Mouse (Mus musculus): ENCODE measurements at regions not wholly inside any gene's neighbourhood (a gene's known extent, or its start where the extent isn't known, plus 50 kb on each side); places are given as distances from the start of the nearest gene placed in this dataset.

DNA sequence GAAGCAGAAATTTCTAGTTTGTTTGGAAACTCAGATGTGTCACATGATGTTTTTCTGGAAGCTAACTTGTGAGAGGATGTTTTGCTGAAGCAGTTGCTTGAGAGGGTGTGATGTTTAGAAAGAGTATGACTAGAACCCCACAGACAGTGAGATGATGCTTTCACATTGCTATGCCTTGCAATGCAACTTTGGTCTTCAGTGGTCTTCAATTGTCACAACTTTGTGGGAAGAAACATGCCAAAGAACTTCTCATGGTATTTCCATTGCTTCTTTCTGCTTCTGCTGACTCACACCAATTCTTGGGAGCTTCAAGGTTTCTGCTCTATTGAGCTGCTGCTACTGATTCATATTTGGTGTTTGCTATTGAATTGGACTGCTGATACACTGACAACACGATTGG, 365.3 kb upstream of the Tmem229a start:
- no peak for DNase-seq (ENCODE audit: extremely low spot score)

DNA sequence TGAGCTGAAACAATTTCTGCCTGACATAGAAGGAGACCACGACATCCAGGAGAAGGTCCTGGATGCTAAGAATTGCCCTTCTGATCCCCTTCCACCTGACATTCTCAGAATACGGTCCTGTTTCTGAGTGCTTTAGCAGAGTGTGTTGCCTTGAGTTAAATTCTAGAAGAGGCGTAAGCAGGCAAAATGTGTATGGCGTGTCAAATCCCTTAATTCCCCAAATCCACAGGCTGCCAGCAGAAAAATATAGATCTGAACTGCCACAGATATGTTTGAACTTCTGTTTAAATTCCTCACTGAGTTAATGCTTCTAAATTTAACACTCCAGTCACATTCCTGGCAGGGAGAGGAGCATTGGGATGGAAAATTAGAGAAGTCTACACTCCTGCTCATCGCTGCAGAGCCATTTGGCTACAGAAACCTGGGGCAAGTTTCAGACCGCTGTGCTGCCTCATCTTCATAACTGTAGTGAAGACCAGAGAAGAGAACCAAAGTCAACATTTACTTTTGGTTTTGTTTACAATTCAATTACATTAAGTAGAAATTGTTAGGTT, 364.3 kb upstream of the Tmem229a start:
- DNase-seq (ENCODE audit: extremely low spot score) = no peak

DNA sequence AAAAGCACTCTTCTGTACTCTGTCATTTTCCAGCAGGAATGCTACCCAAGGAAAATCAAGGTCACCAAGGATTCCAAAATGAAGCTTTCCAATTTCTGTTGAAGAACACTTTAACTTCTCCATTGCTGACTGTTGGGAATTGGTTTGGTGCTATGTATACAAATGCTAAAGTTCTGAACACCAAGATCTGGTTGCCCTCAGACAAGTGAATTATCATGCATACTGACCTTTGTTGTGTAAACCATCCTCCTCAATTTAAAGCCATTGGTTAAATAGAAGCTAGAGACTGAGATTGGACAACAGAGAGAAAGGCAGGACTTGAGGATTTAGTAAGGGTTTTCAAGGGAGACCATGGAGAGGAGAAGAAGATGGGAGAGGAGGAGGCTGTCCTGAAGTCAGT, 351.4 kb upstream of the Tmem229a start:
- no peak for DNase-seq (ENCODE audit: extremely low spot score)

DNA sequence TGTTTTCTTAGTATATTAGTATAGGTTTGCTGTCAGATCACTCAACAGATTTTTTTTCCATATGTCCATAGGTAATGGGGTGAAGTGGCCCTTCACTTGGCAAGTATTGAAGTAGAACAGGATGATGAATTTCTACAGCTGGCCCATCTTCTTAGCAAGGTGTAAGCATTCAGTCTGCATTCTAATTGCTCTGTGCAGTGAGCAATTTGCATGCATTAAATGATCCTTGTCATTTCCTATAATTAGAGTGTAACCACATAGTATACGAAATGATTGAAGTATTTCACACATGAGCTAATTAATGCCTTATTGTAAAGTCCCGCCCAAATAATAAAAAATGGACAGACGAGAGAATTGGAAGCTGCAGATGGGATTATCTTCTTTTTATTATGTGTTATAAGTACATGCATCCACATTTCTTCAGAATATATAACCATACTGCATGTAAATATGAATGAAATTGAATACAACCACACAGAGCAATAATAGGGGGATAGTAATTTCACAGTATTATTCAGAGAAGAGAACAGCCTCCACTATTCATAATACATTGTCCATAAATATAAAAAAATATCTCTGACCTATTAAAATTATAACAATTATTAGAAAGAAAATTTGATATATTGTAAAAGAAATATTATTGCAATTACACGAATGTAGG, 348.9 kb upstream of the Tmem229a start:
- no peak for DNase-seq (ENCODE audit: extremely low spot score)

DNA sequence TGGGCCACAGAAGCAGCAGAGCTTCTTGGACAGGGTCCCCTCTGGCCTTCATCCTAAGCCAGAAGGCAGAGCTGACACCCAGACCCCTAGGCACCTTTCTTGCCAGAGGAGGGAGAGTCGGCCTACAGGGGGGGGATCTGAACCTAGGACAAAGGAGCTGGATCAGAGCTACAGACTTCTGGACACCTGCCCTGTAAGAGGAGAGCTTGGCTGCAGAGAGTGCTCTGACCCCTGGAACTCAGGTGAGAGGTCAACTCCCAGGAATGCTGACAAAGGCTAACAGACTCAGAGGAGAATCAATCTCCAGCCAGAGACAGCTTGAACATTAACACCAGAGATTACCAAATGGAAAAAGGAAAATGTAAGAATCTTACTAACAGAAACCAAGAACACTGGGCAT, 335.5 kb upstream of the Tmem229a start:
- no peak for DNase-seq (ENCODE audit: extremely low spot score)

DNA sequence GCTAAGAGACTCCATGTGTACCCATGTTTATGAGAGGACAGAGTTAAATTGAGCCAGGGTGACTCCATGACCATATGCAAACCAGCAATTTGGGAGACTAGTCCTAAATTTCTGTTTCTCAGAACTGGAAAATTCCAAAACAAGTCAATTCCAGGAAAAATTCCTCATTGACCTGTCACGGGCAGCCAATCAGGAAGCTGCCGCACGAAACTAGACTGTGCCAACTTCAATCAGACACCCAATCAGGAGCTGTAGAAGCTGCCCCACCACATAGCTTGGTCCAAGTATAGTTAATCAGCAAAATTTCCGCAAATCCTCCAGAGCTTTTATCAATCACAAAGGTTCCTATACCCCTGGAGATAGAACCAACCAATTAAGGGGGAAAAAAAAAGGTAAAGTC, 331.5 kb upstream of the Tmem229a start:
- DNase-seq (ENCODE audit: extremely low spot score) = no peak

DNA sequence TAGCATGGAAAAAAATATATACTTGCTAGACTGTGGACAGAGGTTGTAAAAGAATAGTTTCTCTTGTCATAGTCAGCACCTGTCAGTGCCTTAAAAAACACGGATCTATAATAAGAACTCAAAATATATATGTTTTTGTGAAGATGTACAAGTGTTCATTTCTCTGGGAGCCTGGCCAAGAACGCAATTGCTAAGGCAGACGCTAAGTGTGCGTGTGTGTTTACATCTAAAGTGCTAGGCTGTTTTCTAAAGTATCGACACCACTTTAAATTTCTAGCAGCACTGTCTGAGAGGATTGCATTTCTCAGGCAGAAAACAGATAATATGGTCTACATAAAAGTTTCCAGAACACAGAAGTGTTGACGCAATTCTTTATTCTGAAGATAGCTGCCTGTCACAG, 330.2 kb upstream of the Tmem229a start:
- DNase-seq (ENCODE audit: extremely low spot score) = no peak

DNA sequence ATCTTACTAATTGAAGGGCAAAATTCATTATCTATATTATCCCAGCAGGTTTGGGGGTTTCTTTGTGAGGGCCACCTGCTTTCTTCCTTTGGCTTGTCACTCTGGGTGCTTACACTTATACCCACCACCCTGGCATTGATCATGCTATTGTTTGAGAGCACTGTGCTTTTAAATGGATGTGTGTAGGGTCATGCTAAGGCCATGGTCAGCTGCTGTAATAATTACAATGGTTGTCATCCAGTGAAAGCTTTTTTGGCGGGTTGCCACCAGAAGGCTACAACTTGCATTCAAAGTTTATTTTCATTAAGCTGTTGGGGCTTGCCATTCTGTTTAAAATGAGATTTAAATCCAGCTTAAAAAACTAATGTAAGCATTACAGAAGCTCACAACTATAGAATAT, 322.4 kb upstream of the Tmem229a start:
- no peak for DNase-seq (ENCODE audit: extremely low spot score)

DNA sequence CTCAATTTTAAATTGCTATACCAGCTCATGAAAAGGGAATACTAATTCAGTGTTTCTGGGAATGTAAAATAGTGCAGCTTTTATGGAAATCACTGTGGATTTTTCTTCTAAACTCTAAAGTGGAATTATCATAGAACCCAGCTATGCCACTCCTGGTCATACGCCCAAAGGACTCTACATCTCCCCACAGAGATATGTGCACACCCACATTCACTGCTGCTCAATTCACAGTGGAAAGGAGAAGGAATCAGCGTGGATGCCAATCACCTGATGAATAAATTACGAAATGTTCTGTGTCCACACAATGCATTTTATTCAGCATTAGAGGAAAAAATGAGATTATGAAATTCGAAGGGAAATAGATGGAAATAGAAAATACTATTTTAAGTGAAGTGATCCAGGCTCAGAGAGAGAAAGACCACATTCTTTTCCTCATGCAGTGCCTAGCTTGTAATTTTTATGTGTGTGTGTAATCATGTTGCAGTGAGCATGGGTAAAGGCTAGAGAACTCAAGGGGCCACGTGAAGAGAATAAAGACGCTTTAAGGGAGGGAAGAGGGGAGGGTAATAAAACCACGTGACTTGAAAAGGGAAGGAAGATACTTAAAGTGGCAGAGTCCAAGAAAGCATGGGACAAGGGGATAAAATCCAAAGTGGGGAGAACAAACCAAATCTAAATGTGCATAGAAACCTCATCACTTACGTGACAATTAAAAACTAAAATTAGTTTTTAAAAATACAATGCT, 321.8 kb upstream of the Tmem229a start:
- DNase-seq (ENCODE audit: extremely low spot score) = no peak

DNA sequence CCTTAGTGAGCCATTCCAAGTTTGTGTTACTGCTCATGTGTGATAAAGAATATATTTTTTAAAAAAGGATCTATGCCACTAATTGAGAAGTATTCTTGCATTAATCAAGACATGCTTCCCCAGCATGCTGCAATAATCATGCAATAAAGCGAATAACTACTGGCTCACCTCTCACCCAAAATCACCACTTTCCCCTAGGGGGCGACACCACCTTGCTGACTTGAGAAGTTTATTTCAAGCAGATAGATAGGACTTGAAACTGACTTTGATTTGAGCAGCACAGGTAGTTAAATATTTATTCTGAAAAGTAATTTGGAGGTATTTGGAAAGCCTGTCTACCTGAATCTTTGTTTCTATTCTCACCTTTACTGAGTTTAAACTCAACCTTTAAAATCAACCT, 320.1 kb upstream of the Tmem229a start:
- peak; percentile 30 for DNase-seq (ENCODE audit: extremely low spot score)

DNA sequence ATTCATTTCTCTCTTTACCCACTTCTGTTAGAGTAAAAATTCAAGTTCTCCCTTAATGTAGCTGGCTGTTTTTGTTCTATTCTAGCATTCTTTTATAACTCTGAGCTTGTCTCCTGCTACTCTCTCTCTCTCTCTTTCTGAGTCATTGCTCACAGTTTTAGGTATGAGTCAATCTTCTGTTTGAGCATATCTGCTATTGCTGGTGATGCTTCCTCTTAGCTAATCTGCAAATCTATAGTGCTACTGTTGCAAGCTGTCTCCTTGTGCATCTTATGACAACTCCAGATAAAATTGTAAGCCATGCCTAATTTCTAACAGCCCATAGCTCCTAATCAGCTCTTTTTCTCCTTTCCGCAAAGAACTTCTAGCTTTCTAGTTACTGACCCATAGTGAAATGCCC, 304.5 kb upstream of the Tmem229a start:
- no peak for DNase-seq (ENCODE audit: extremely low spot score)

DNA sequence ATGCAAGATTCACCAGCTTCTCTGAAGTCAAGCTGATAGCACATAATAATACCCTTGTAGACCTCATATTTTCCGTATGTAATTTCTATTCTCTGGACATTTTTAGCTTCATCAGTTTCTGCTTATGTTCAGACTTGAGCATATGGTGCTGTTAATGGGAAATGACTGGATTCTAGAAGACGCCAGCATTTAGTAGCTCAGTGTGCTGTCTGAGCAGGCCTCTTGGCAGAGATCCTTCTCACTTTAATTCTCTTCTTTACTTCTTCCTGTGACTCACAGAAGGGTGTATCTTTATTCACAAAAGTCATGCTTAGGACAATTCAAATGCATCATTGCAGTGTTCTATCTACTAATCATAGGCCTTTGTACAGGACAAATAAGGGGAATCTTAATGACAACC, 299.7 kb upstream of the Tmem229a start:
- no peak for DNase-seq (ENCODE audit: extremely low spot score)

DNA sequence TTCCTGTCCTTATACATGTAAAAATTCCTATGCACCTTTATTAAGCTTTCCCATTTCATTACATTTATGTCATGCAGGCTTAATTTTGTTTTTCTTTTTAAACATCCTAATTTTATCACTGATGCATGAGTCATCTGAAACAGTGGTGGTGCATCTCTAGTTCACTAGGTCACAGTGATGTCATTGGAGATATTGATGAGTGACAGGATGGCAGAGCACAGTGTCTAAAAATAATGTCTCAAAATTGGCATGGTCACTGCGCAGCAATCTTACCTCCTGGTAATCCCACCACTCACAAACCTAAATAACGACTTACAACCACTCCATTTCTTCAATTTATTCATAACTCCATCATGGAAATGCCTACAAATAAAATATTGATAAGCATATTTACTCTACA, 280.9 kb upstream of the Tmem229a start:
- DNase-seq (ENCODE audit: extremely low spot score) = no peak

DNA sequence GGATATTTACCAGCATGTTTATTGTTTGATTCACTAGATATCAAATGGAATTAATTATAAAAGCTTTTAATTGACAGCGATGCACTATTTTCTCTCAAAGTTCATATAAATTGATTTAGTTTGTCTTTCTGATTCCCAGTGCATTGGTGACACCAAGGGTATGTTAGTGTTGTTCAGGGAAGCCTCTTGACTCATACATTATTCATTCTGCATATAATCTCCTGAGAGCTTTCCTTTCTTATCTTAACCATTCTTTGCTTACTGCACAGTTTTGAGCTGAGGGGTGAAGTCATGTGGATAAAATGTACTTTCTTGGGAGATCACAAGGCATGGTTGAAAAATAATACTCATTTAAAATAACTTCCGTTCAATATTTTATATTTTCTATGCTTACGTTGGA, 280.5 kb upstream of the Tmem229a start:
- no peak for DNase-seq (ENCODE audit: extremely low spot score)
